Comparison of ENCODE assay signal across 23 mouse cellular contexts in genomic region chr13:30074517-30075064, GRCm38 (mm10).
DNase-seq lines count a peak whose midpoint lies in the region; ATAC-seq and TF ChIP-seq lines count a peak whose summit lies in the region.
"Had no signal": no experiment of that assay in that cellular context is flagged by ENCODE, and none has a peak within 500 bp of the region (broad histone marks: within the 10 kb centered on the region; RNA-seq: fewer than 3 reads in every experiment).

No protein-coding gene starts in this region.

- no peak overlapping the region for H3K4me2 ChIP-seq in intestine, embryonic 15.5 days (replicated peaks)
- no peak overlapping the region for H3K4me2 ChIP-seq in myocyte (ENCODE audit: low read depth)
- H3K4me2 ChIP-seq: embryonic facial prominence, embryonic 13.5 days; forebrain, embryonic 13.5 days; hindbrain, embryonic 13.5 days had no signal

- no peaks in the 10 kb centered on the region for H3K9me3 ChIP-seq in intestine, embryonic 15.5 days
- H3K9me3 ChIP-seq: embryonic facial prominence, embryonic 13.5 days; forebrain, embryonic 13.5 days; G1E; heart, embryonic 10.5 days; hindbrain, embryonic 13.5 days had no signal

- H3K79me2 ChIP-seq in C2C12 (ENCODE audit: control insufficient read depth, insufficient read depth) (no peaks in the 10 kb centered on the region), myocyte (ENCODE audit: control insufficient read depth, insufficient read depth) (no peaks in the 10 kb centered on the region)

- no peak overlapping the region for H3K9ac ChIP-seq in intestine, embryonic 15.5 days
- H3K9ac ChIP-seq: embryonic facial prominence, embryonic 13.5 days; forebrain, embryonic 13.5 days; hindbrain, embryonic 13.5 days had no signal

- H3ac ChIP-seq in C2C12 (ENCODE audit: control insufficient read depth, insufficient read length, low read depth) (no peak overlapping the region), myocyte (ENCODE audit: control insufficient read depth, insufficient read length) (no peak overlapping the region)

- H3K4me1 ChIP-seq in intestine, embryonic 15.5 days (replicated peaks): no peaks in the 10 kb centered on the region
- H3K4me1 ChIP-seq: forebrain, embryonic 13.5 days; heart, embryonic 10.5 days; hindbrain, embryonic 13.5 days had no signal

- DNase-seq in lung, postnatal 36 days: peak; percentile 33
- DNase-seq in lung, postnatal 4 days: no peak
- DNase-seq in heart, adult 8-10 months (ENCODE audit: low spot score): no peak
- no peak for DNase-seq in layer of hippocampus, adult 11-12 months (ENCODE audit: low spot score)
- DNase-seq in gastrocnemius, adult 18-20 months (ENCODE audit: low spot score): no peak
- DNase-seq: adrenal gland, postnatal 14 days; cerebellum, adult 11-12 months; cerebellum, adult 9-10 months; cerebellum, postnatal 25 days; gastrocnemius, postnatal 36 days; heart, adult 11 months; heart, postnatal 10 days had no signal

- no peak overlapping the region for H3K27ac ChIP-seq in intestine, embryonic 15.5 days
- H3K27ac ChIP-seq: forebrain, embryonic 13.5 days; heart, embryonic 10.5 days; hindbrain, embryonic 13.5 days; hindbrain, postnatal 0 days had no signal

- 86% methylated on average over 2 of the region's 2 CpGs for WGBS in intestine, embryonic 15.5 days

- peak; percentile 69 for ATAC-seq in intestine, embryonic 15.5 days
- ATAC-seq: activated CD4-positive, CD25-positive, alpha-beta regulatory T cell, adult 4 months; CD4-positive, CD25-positive, alpha-beta regulatory T cell, adult 4 months; forebrain, embryonic 13.5 days; hindbrain, postnatal 0 days had no signal

- no peak for TF ChIP-seq CTCF in C2C12 (IDR thresholded peaks at IDR 0.05; ENCODE audit: control insufficient read depth, insufficient read depth, insufficient read length)

- H3K36me3 ChIP-seq in C2C12 (ENCODE audit: control insufficient read depth, insufficient read depth) (no peaks in the 10 kb centered on the region), myocyte (ENCODE audit: control insufficient read depth, insufficient read depth) (no peaks in the 10 kb centered on the region)
- no peaks in the 10 kb centered on the region for H3K36me3 ChIP-seq in intestine, embryonic 15.5 days
- H3K36me3 ChIP-seq: embryonic facial prominence, embryonic 13.5 days; G1E; heart, embryonic 10.5 days; hindbrain, embryonic 13.5 days had no signal

- H3K27me3 ChIP-seq in C2C12 (ENCODE audit: control insufficient read depth, insufficient read depth, insufficient read length): no peaks in the 10 kb centered on the region
- H3K27me3 ChIP-seq in intestine, embryonic 15.5 days (replicated peaks): no peaks in the 10 kb centered on the region
- H3K27me3 ChIP-seq in myocyte (ENCODE audit: control insufficient read depth, insufficient read depth, insufficient read length): no peaks in the 10 kb centered on the region
- H3K27me3 ChIP-seq: embryonic facial prominence, embryonic 13.5 days; forebrain, embryonic 13.5 days; hindbrain, embryonic 13.5 days had no signal

- no peaks in the 10 kb centered on the region for H3K79me3 ChIP-seq in C2C12 (ENCODE audit: low read depth)

- TF ChIP-seq POLR2A in myocyte (IDR thresholded peaks at IDR 0.05; ENCODE audit: insufficient read length, low read depth): no peak

- H3K4me3 ChIP-seq in C2C12 (ENCODE audit: insufficient read depth, poor library complexity, severe bottlenecking) (no peak overlapping the region), myocyte (no peak overlapping the region)
- H3K4me3 ChIP-seq in intestine, embryonic 15.5 days (replicated peaks): no peak overlapping the region
- H3K4me3 ChIP-seq: embryonic facial prominence, embryonic 13.5 days; forebrain, embryonic 13.5 days; heart, embryonic 10.5 days; hindbrain, embryonic 13.5 days had no signal

TF ChIP-seq in C2C12, 6 proteins besides CTCF, POLR2A, EP300 and RAD21:
- TF ChIP-seq FOSL1 (IDR thresholded peaks at IDR 0.05; ENCODE audit: insufficient read depth, low read length, poor library complexity, severe bottlenecking) (no peak), MYOG (IDR thresholded peaks at IDR 0.05; ENCODE audit: control insufficient read depth, extremely low read depth, insufficient read length) (no peak), USF1 (IDR thresholded peaks at IDR 0.05; ENCODE audit: low read depth) (peak; percentile 70)
TF ChIP-seq in C2C12: peak in this region for 1.

TF ChIP-seq in myocyte, 11 proteins besides CTCF, POLR2A, EP300 and RAD21:
- TF ChIP-seq USF1 (IDR thresholded peaks at IDR 0.05; ENCODE audit: low read depth): peak; percentile 50
- no peak for TF ChIP-seq TCF3 (IDR thresholded peaks at IDR 0.05; ENCODE audit: insufficient read length, low read depth)
